Mouse (Mus musculus) G1E (cell line): ENCODE results near the gene Tubg2. TPM values are rescaled to one million over a fixed set of nuclear protein-coding genes. Genes with fewer than 3 reads are reported as not detected.

Experiments
- ATAC-seq: 2 replicates; pipeline ENCODE4 v1.8.0; 2016; ENCODE audit warnings: mild to moderate bottlenecking; ENCODE audit not compliant: insufficient number of reproducible peaks, poor library complexity, low FRiP score, severe bottlenecking; ENCODE audit errors: extremely low read depth
- DNase-seq: peaks from one replicate; pipeline ENCODE4 v3.0.0; 2012; ENCODE audit warnings: low spot score
- H3K27me3 ChIP-seq: 2 replicates; pipeline ENCODE4 v1.6.1; 2012; ENCODE audit warnings: mild to moderate bottlenecking, low read length, inconsistent platforms; ENCODE audit not compliant: insufficient read depth
- H3K36me3 ChIP-seq: replicated peaks from 2 replicates; pipeline ENCODE3; 2012; ENCODE audit warnings: mild to moderate bottlenecking, inconsistent platforms
- H3K4me1 ChIP-seq: 2 replicates; pipeline ENCODE4 v1.6.1; 2012; ENCODE audit warnings: low read depth, low read length, inconsistent platforms, mixed read lengths; ENCODE audit not compliant: insufficient read depth
- H3K4me3 ChIP-seq: 2 replicates; pipeline ENCODE4 v1.5.1; 2012; ENCODE audit warnings: low read depth, mild to moderate bottlenecking, inconsistent platforms, low read length, moderate library complexity, mixed read lengths
- H3K9me3 ChIP-seq: replicated peaks from 2 replicates; pipeline ENCODE4 v1.6.1; 2012; ENCODE audit warnings: inconsistent platforms
- CTCF ChIP-seq: IDR thresholded peaks from 2 replicates; pipeline ENCODE4 v1.5.1; 2012; ENCODE audit warnings: low read depth, low read length, inconsistent platforms, mixed read lengths
- GATA1 ChIP-seq: IDR thresholded peaks from 2 replicates; pipeline ENCODE4 v1.6.1; 2012; ENCODE audit warnings: borderline replicate concordance, low read length, inconsistent platforms, mixed read lengths
- GATA2 ChIP-seq: IDR thresholded peaks from 2 replicates; pipeline ENCODE4 v1.6.1; 2012; ENCODE audit warnings: low read depth, low read length, inconsistent platforms, borderline replicate concordance
- POLR2AphosphoS5 ChIP-seq: IDR thresholded peaks from 2 replicates; pipeline ENCODE4 v1.6.1; 2012; ENCODE audit warnings: low read depth, low read length, inconsistent platforms; ENCODE audit not compliant: insufficient replicate concordance
- TAL1 ChIP-seq: conservative IDR thresholded peaks from 2 replicates; pipeline ENCODE4 v1.6.1; 2012; ENCODE audit warnings: low read depth, low read length, inconsistent platforms, mixed read lengths
- polyA plus RNA-seq: library from polyadenylated mRNA; stranded (reverse); fragments of >175 nt; gene quantifications from 2 replicates; pipeline ENCODE4 v1.2.3, GENCODE M21; 2012
- total RNA-seq, 2 experiments: library from RNA; stranded (forward) in 1 of 2; stranded (reverse) in 1 of 2; fragments of 200-1000 nt in 1 of 2; fragments of >200 nt in 1 of 2; fragmentation: Nextera tagmentation in 1 of 2; gene quantifications; 2 replicates each; pipeline ENCODE4 v1.2.3; 2014 to 2017

Gene Tubg2
- total and polyA plus RNA-seq, 3 experiments, result not detected

GRCm38 (mm10) chr11:101134217-101134865, 21.4 kb upstream of the Tubg2 start:
- peaks cover 26% of the 10 kb centered on the region for H3K27me3 ChIP-seq
- peaks cover 30% of the 10 kb centered on the region for H3K4me1 ChIP-seq
- no peak for ATAC-seq
- H3K9me3 ChIP-seq, result peaks cover 2% of the 10 kb centered on the region; the same call in 1 of the 2 replicates
- no peak overlapping the region for H3K4me3 ChIP-seq
- TF ChIP-seq TAL1, result no peak
- H3K36me3 ChIP-seq, result no peaks in the 10 kb centered on the region
- no peak for DNase-seq

- DNase-seq, result no peak
- peaks cover 39% of the 10 kb centered on the region for H3K27me3 ChIP-seq
- no peak for ATAC-seq
- no peak overlapping the region for H3K4me3 ChIP-seq
- peaks cover 12% of the 10 kb centered on the region for H3K4me1 ChIP-seq
- no peaks in the 10 kb centered on the region for H3K9me3 ChIP-seq
- no peak for TF ChIP-seq GATA2
- no peak for TF ChIP-seq GATA1
- no peak for TF ChIP-seq CTCF
- TF ChIP-seq TAL1, result no peak
- no peak for TF ChIP-seq POLR2AphosphoS5
- no peaks in the 10 kb centered on the region for H3K36me3 ChIP-seq
Observed at GRCm38 (mm10) chr11:101137000-101137399, 18.7 kb upstream of the Tubg2 start.

- no peak for ATAC-seq
- H3K4me1 ChIP-seq, result peaks cover 8% of the 10 kb centered on the region
- no peaks in the 10 kb centered on the region for H3K36me3 ChIP-seq
- no peak overlapping the region; the same call in 1 of the 2 replicates for H3K4me3 ChIP-seq
- H3K27me3 ChIP-seq, result peaks cover 41% of the 10 kb centered on the region
- TF ChIP-seq GATA1 (no peak), CTCF (no peak), TAL1 (no peak), POLR2AphosphoS5 (no peak), GATA2 (no peak)
- H3K9me3 ChIP-seq, result no peaks in the 10 kb centered on the region
- no peak for DNase-seq
Observed at GRCm38 (mm10) chr11:101138536-101139181, 17.0 kb upstream of the Tubg2 start.

- no peak for ATAC-seq
- Histone ChIP-seq H3K36me3 (no peaks in the 10 kb centered on the region), H3K9me3 (no peaks in the 10 kb centered on the region), H3K27me3 (peaks cover 34% of the 10 kb centered on the region), H3K4me1 (peaks cover 8% of the 10 kb centered on the region), H3K4me3 (no peak overlapping the region)
- DNase-seq, result no peak
- no peak for TF ChIP-seq GATA1
- TF ChIP-seq CTCF, result no peak
- no peak for TF ChIP-seq TAL1
- no peak for TF ChIP-seq POLR2AphosphoS5
- TF ChIP-seq GATA2, result no peak
Observed at GRCm38 (mm10) chr11:101140164-101140819, 15.4 kb upstream of the Tubg2 start.

- no peaks in the 10 kb centered on the region for H3K9me3 ChIP-seq
- no peak overlapping the region for H3K4me3 ChIP-seq
- H3K36me3 ChIP-seq, result no peaks in the 10 kb centered on the region
- ATAC-seq, result no peak
- H3K27me3 ChIP-seq, result peaks cover 30% of the 10 kb centered on the region
- peaks cover 8% of the 10 kb centered on the region for H3K4me1 ChIP-seq
- TF ChIP-seq POLR2AphosphoS5 (no peak), CTCF (no peak), GATA2 (no peak), GATA1 (no peak), TAL1 (no peak)
- no peak for DNase-seq
Observed at GRCm38 (mm10) chr11:101141088-101141487, 14.6 kb upstream of the Tubg2 start.

- H3K27me3 ChIP-seq, result peaks cover 31% of the 10 kb centered on the region
Observed at GRCm38 (mm10) chr11:101142215-101142967, 13.3 kb upstream of the Tubg2 start.

More at GRCm38 (mm10) chr11:101142215-101142967, 13.3 kb upstream of the Tubg2 start:
- no peaks in the 10 kb centered on the region for H3K36me3 ChIP-seq
- TF ChIP-seq GATA2 (no peak), TAL1 (no peak), GATA1 (no peak)
- ATAC-seq, result no peak
- no peak for DNase-seq
- H3K9me3 ChIP-seq, result no peaks in the 10 kb centered on the region
- peaks cover 8% of the 10 kb centered on the region for H3K4me1 ChIP-seq
- no peak overlapping the region for H3K4me3 ChIP-seq
